Mouse (Mus musculus) brain, embryonic 14.5 days (tissue): ENCODE results near the gene BC049715.

ENCODE experiments used
- CTCF ChIP-seq: fragments of 200-500 bp; IDR thresholded peaks from 2 replicates; pipeline ENCODE4 v1.5.1; 2012; ENCODE audit warnings: inconsistent platforms, mild to moderate bottlenecking, moderate library complexity, borderline replicate concordance; ENCODE audit not compliant: insufficient read depth, insufficient read length; ENCODE audit errors: extremely low read depth
- POLR2A ChIP-seq: fragments of 200-500 bp; IDR thresholded peaks from 2 replicates; pipeline ENCODE4 v1.6.1; 2012; ENCODE audit warnings: mild to moderate bottlenecking, inconsistent platforms, borderline replicate concordance; ENCODE audit not compliant: poor library complexity, insufficient read depth, insufficient read length, severe bottlenecking; ENCODE audit errors: extremely low read depth

DNA sequence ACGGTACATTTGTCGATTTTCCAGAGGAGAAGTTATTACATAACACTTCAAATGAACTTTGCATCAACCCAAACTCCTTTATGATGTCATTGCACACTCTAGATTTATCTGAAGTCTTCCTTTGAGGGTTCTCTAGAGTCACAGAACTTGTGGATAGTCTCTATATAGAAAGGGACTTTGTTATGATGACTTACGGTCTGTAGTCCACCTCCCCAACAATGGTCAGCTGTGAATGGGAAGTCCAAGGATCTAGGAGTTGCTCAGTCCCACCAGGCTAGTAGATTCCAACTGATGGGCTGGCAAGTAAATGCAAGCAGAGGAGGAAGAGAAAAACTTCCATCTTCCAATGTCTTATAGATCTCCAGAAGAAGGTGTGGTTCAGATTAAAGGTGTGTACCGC is 1.3 kb downstream of the BC049715 start:
- no peak for TF ChIP-seq POLR2A
- no peak for TF ChIP-seq CTCF
